Mouse (Mus musculus): ENCODE results near the gene 4930564D02Rik. TPM values are rescaled to one million over a fixed set of nuclear protein-coding genes. Genes with fewer than 3 reads are reported as not detected.

Gene 4930564D02Rik
- polyA plus RNA-seq, 1 experiment from 2014 or later: not detected

DNA sequence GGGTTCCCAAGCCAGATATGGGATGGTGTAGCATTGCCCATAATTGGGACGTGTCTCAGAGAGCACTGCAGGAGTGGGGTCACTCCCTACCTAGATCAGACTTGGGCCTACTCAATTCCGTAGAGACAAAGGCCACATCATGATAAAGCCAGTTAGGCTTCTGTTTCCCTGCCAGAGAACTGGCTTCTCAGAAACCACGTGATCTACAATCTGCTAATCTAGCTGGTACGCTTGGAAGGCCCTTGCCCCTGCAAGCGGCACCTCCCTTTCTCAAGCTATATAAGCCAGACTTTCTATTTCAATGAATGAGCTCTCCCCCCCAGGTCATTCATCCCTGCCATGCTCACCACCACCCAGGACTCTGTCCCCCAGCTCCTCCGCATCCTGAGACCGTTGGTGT, 23.5 kb downstream of the 4930564D02Rik start:
- Histone ChIP-seq H3K4me1 (ENCODE audit: control insufficient read depth, insufficient read depth, low read length) (no peaks in the 10 kb centered on the region), H3K27ac (replicated peaks; ENCODE audit: low read depth, low read length) (no peak overlapping the region), H3K9ac (ENCODE audit: low read depth, low read length) (no peak overlapping the region), H3K27me3 (replicated peaks; ENCODE audit: control insufficient read depth, insufficient read depth, low read length) (no peaks in the 10 kb centered on the region), H3K4me3 (ENCODE audit: low read depth, low read length) (no peak overlapping the region), H3K9me3 (ENCODE audit: control insufficient read depth, low read length) (no peaks in the 10 kb centered on the region), H3K36me3 (ENCODE audit: control insufficient read depth, insufficient read depth, low read length) (no peaks in the 10 kb centered on the region), H3K4me2 (ENCODE audit: low read depth, low read length) (no peak overlapping the region)
- no peak for DNase-seq (ENCODE audit: low spot score)
- ATAC-seq (ENCODE audit: low read depth): no peak
- 89% methylated on average over 7 of the region's 7 CpGs for WGBS

GRCm38 (mm10) chr3:105090981-105091380, 24.3 kb downstream of the 4930564D02Rik start:
- H3K4me1 ChIP-seq (ENCODE audit: control insufficient read depth, insufficient read depth, low read length): no peaks in the 10 kb centered on the region
- no peaks in the 10 kb centered on the region for H3K36me3 ChIP-seq (ENCODE audit: control insufficient read depth, insufficient read depth, low read length)
- no peak overlapping the region for H3K27ac ChIP-seq (replicated peaks; ENCODE audit: low read depth, low read length)
- no peaks in the 10 kb centered on the region for H3K9me3 ChIP-seq (ENCODE audit: control insufficient read depth, low read length)
- H3K9ac ChIP-seq (ENCODE audit: low read depth, low read length): no peak overlapping the region
- H3K4me3 ChIP-seq (ENCODE audit: low read depth, low read length): no peak overlapping the region
- ATAC-seq (ENCODE audit: low read depth) (peak; percentile 82), DNase-seq (ENCODE audit: low spot score) (peak; percentile 46)
- WGBS: 21% methylated on average over 3 of the region's 3 CpGs
- no peaks in the 10 kb centered on the region for H3K27me3 ChIP-seq (replicated peaks; ENCODE audit: control insufficient read depth, insufficient read depth, low read length)
- no peak overlapping the region for H3K4me2 ChIP-seq (ENCODE audit: low read depth, low read length)

DNA sequence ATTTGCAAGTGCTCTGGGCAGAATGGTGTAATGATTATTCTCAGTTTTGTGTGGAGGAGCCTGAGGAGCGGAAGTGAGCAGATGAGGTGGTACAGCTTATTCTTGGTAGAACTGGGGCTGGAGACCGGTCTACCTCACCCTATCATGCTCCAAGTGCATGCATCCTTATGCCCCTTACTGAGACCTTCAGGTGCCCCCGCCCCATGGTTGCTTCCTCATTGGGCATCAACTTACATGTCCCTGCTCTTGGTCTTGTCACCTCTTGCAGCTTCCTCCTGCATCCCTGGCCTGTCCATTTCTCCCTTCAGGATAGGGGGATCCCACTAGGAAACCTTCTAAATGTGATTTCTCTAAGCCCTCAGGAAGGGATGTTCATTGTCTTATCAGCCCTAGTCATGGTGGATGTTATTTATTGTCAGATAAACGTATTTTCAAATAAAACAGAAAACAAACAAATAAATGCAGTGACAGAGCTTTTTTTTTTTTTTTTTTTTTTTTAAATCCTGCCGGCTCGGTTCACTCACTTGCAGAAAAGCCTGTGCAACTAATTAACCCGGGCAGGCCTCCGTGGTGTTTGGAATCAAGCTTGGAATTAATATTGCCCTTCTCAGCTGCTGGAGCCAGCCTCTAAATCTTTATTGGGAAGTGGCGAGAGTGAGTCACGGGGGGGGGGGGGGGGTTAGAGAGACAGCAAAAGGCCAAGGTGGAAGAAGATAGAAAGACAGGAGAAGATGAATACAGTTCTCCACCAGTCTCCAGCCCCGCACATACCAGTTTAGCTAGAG, 26.3 kb downstream of the 4930564D02Rik start:
- Histone ChIP-seq H3K4me1 (ENCODE audit: control insufficient read depth, insufficient read depth, low read length) (no peaks in the 10 kb centered on the region), H3K27me3 (replicated peaks; ENCODE audit: control insufficient read depth, insufficient read depth, low read length) (no peaks in the 10 kb centered on the region), H3K9me3 (ENCODE audit: control insufficient read depth, low read length) (no peaks in the 10 kb centered on the region), H3K4me2 (ENCODE audit: low read depth, low read length) (no peak overlapping the region), H3K36me3 (ENCODE audit: control insufficient read depth, insufficient read depth, low read length) (no peaks in the 10 kb centered on the region), H3K9ac (ENCODE audit: low read depth, low read length) (no peak overlapping the region), H3K27ac (replicated peaks; ENCODE audit: low read depth, low read length) (no peak overlapping the region), H3K4me3 (ENCODE audit: low read depth, low read length) (no peak overlapping the region)
- DNase-seq (ENCODE audit: low spot score) (no peak), ATAC-seq (ENCODE audit: low read depth) (no peak)
- WGBS: 68% methylated on average over 11 of the region's 11 CpGs

GRCm38 (mm10) chr3:105094448-105094847, 27.8 kb downstream of the 4930564D02Rik start:
- Histone ChIP-seq H3K9me3 (ENCODE audit: control insufficient read depth, low read length) (no peaks in the 10 kb centered on the region), H3K4me3 (ENCODE audit: low read depth, low read length) (no peak overlapping the region), H3K4me1 (ENCODE audit: control insufficient read depth, insufficient read depth, low read length) (no peaks in the 10 kb centered on the region), H3K27me3 (replicated peaks; ENCODE audit: control insufficient read depth, insufficient read depth, low read length) (no peaks in the 10 kb centered on the region), H3K9ac (ENCODE audit: low read depth, low read length) (no peak overlapping the region), H3K27ac (replicated peaks; ENCODE audit: low read depth, low read length) (no peak overlapping the region), H3K36me3 (ENCODE audit: control insufficient read depth, insufficient read depth, low read length) (no peaks in the 10 kb centered on the region), H3K4me2 (ENCODE audit: low read depth, low read length) (no peak overlapping the region)
- WGBS: 51% methylated on average over 2 of the region's 2 CpGs
- DNase-seq (ENCODE audit: low spot score): no peak
- no peak for ATAC-seq (ENCODE audit: low read depth)

DNA sequence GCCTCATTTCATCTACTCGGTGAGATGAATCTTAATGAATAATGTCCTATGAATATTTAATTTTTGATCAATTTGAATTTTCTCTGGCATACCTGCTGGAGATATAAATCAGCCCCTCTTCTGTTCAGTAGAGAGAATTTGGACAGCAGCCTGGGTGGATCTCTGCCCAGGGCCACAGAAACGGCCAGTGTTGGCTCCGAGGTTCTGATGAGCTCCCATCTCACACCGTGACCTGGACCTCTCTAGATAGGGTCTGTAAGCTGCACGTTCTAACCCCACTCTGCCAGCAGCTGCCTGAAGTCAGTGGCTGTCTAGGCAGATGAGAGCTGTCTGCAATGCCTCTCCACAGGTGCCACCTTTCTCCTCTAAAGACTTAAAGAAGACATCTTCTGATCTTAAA, 28.4 kb downstream of the 4930564D02Rik start:
- no peak for DNase-seq (ENCODE audit: low spot score)
- no peaks in the 10 kb centered on the region for H3K36me3 ChIP-seq (ENCODE audit: control insufficient read depth, insufficient read depth, low read length)
- no peak overlapping the region for H3K9ac ChIP-seq (ENCODE audit: low read depth, low read length)
- H3K27me3 ChIP-seq (replicated peaks; ENCODE audit: control insufficient read depth, insufficient read depth, low read length): no peaks in the 10 kb centered on the region
- no peak overlapping the region for H3K27ac ChIP-seq (replicated peaks; ENCODE audit: low read depth, low read length)
- no peaks in the 10 kb centered on the region for H3K9me3 ChIP-seq (ENCODE audit: control insufficient read depth, low read length)
- H3K4me2 ChIP-seq (ENCODE audit: low read depth, low read length): no peak overlapping the region
- no peak overlapping the region for H3K4me3 ChIP-seq (ENCODE audit: low read depth, low read length)
- no peak for ATAC-seq (ENCODE audit: low read depth)
- no peaks in the 10 kb centered on the region for H3K4me1 ChIP-seq (ENCODE audit: control insufficient read depth, insufficient read depth, low read length)
- 75% methylated on average over 5 of the region's 5 CpGs for WGBS

DNA sequence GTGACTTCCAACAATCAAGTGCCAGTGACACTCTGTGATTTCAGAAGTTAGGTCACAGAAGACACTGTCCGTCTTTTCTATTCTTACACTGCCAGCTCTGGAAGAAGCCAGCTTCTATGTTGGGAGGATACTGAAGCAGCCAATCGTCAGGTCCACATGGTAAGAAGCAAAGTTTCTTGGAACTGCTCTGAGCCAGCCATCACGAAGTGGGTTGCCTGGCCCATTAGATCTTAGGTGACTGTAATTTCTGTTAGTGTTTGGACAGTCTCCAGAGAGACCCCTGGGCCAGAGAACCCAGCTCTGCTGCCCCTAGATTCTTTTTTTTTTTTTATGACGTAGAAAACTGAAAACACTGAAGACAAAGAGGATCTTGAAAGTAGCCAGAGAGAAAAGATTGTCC, 30.9 kb downstream of the 4930564D02Rik start:
- Histone ChIP-seq H3K9ac (ENCODE audit: low read depth, low read length) (no peak overlapping the region), H3K4me2 (ENCODE audit: low read depth, low read length) (no peak overlapping the region), H3K4me3 (ENCODE audit: low read depth, low read length) (no peak overlapping the region), H3K27ac (replicated peaks; ENCODE audit: low read depth, low read length) (no peak overlapping the region), H3K27me3 (replicated peaks; ENCODE audit: control insufficient read depth, insufficient read depth, low read length) (no peaks in the 10 kb centered on the region), H3K4me1 (ENCODE audit: control insufficient read depth, insufficient read depth, low read length) (no peaks in the 10 kb centered on the region), H3K36me3 (ENCODE audit: control insufficient read depth, insufficient read depth, low read length) (no peaks in the 10 kb centered on the region), H3K9me3 (ENCODE audit: control insufficient read depth, low read length) (no peaks in the 10 kb centered on the region)
- DNase-seq (ENCODE audit: low spot score) (no peak), ATAC-seq (ENCODE audit: low read depth) (no peak)
- WGBS: 77% methylated on average over 4 of the region's 4 CpGs

DNA sequence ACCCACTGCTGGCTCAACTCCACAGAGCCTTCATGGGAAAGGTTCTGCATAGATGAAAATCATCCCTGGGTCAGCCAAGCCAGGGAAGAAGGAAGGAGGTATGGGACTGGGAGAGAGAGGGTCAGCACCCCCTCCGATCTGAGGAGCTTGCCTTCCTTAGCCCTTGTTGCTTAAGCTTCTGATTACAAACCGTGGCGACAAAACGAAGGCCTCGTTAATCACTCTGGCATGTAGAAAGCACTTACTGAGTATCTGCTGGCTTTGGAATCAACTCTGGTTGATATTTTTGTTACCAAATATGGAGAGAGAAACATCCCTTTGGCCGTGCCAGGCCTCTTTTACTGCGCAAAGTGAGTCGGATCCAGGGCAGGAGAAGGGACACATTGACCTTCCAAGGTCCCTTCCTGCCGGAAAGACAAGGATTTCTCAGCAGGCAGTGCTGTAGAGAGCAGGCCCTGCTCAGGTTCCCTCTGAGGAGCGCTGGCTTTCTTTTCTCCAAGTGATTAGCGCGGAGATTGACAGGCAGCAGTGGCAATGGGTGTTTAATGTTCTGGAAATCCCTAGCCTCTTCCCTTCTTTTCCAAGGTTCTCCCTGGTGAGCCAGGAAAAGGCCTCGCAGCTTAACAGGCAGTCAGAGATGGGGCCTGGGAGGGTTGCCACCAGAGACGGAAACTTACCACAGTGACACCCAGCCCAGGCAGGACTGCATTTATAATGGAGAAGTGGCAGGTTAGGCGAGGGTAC, 33.1 kb downstream of the 4930564D02Rik start:
- no peaks in the 10 kb centered on the region for H3K36me3 ChIP-seq (ENCODE audit: control insufficient read depth, insufficient read depth, low read length)
- H3K9me3 ChIP-seq (ENCODE audit: control insufficient read depth, low read length): no peaks in the 10 kb centered on the region
- DNase-seq (ENCODE audit: low spot score) (peak; percentile 8), ATAC-seq (ENCODE audit: low read depth) (no peak)
- no peaks in the 10 kb centered on the region for H3K4me1 ChIP-seq (ENCODE audit: control insufficient read depth, insufficient read depth, low read length)
- no peaks in the 10 kb centered on the region for H3K27me3 ChIP-seq (replicated peaks; ENCODE audit: control insufficient read depth, insufficient read depth, low read length)
- no peak overlapping the region for H3K4me3 ChIP-seq (ENCODE audit: low read depth, low read length)
- no peak overlapping the region for H3K4me2 ChIP-seq (ENCODE audit: low read depth, low read length)
- WGBS: 32% methylated on average over 15 of the region's 15 CpGs
- H3K9ac ChIP-seq (ENCODE audit: low read depth, low read length): no peak overlapping the region
- H3K27ac ChIP-seq (replicated peaks; ENCODE audit: low read depth, low read length): no peak overlapping the region

DNA sequence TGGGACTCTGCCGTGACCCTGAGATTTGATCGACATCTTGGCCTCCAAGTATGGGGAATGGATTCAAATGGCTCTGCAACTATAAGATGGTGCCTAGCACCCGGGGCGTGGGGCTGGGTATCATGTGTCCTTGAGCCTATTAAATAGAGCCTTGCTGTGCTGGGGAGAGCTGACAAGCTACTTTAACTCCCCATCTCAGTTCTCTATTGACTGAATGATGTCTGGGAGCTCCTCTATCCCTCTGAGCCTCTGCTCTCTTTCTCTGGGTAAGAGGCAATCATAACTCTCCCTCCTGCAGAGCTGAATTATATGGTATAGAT, 33.6 kb downstream of the 4930564D02Rik start:
- no peak overlapping the region for H3K4me2 ChIP-seq (ENCODE audit: low read depth, low read length)
- ATAC-seq (ENCODE audit: low read depth): no peak

DNA sequence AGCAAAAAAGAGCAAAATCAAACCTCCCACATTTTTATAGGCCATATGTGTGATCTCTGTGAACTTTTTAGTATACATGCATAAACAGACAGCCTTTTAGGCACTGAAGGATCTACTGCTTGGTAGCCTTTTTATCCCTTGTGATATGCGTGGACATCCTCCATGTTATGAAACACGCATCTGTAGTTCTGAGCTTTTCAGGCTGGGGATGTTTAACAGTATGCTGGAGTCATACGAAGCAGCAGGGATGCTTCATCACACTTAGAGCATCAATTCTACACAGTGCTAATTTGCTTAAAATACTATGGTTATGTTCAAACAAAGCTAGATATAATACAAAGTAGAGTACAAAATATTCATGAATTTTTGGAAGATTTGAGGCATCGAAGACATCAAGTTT, 39.2 kb downstream of the 4930564D02Rik start:
- DNase-seq (ENCODE audit: low spot score) (no peak), ATAC-seq (ENCODE audit: low read depth) (no peak)
- Histone ChIP-seq H3K9me3 (ENCODE audit: control insufficient read depth, low read length) (no peaks in the 10 kb centered on the region), H3K4me2 (ENCODE audit: low read depth, low read length) (no peak overlapping the region), H3K27me3 (replicated peaks; ENCODE audit: control insufficient read depth, insufficient read depth, low read length) (no peaks in the 10 kb centered on the region), H3K4me3 (ENCODE audit: low read depth, low read length) (no peak overlapping the region), H3K36me3 (ENCODE audit: control insufficient read depth, insufficient read depth, low read length) (no peaks in the 10 kb centered on the region), H3K9ac (ENCODE audit: low read depth, low read length) (no peak overlapping the region), H3K4me1 (ENCODE audit: control insufficient read depth, insufficient read depth, low read length) (no peaks in the 10 kb centered on the region), H3K27ac (replicated peaks; ENCODE audit: low read depth, low read length) (no peak overlapping the region)
- WGBS: 87% methylated on average over 4 of the region's 4 CpGs

More for the DNA sequence above, 33.6 kb downstream of the 4930564D02Rik start:
- WGBS: 52% methylated on average over 4 of the region's 4 CpGs
- no peak overlapping the region for H3K4me3 ChIP-seq (ENCODE audit: low read depth, low read length)
- DNase-seq (ENCODE audit: low spot score): no peak
- no peaks in the 10 kb centered on the region for H3K9me3 ChIP-seq (ENCODE audit: control insufficient read depth, low read length)
- H3K36me3 ChIP-seq (ENCODE audit: control insufficient read depth, insufficient read depth, low read length): no peaks in the 10 kb centered on the region
- no peaks in the 10 kb centered on the region for H3K27me3 ChIP-seq (replicated peaks; ENCODE audit: control insufficient read depth, insufficient read depth, low read length)
- no peaks in the 10 kb centered on the region for H3K4me1 ChIP-seq (ENCODE audit: control insufficient read depth, insufficient read depth, low read length)
- H3K9ac ChIP-seq (ENCODE audit: low read depth, low read length): no peak overlapping the region
- H3K27ac ChIP-seq (replicated peaks; ENCODE audit: low read depth, low read length): no peak overlapping the region

Measured in embryonic facial prominence, embryonic 14.5 days (tissue).